Mouse (Mus musculus) embryonic fibroblast, embryonic 13.5 days (primary cell): ENCODE data around the gene Cnksr1.

ENCODE experiments used
- CTCF ChIP-seq: IDR thresholded peaks from 2 replicates; pipeline ENCODE4 v1.5.1; 2011; ENCODE audit warnings: mild to moderate bottlenecking, control low read depth, low read length, moderate library complexity, borderline replicate concordance; ENCODE audit not compliant: insufficient read depth
- POLR2A ChIP-seq: IDR thresholded peaks from 2 replicates; pipeline ENCODE4 v1.6.1; 2011; ENCODE audit warnings: low read depth, mild to moderate bottlenecking, control low read depth, low read length, moderate library complexity

- TF ChIP-seq CTCF (peak; percentile 16; the same call in 1 of the 2 replicates), POLR2A (no peak)
Measured at GRCm38 (mm10) chr4:134227194-134227593, 11.0 kb downstream of the Cnksr1 start, which contains the start of gene Catsper4.
